Mouse (Mus musculus) hindbrain, embryonic 10.5 days (tissue): ENCODE measurements around the gene Il17rb. TPM values are rescaled to one million over a fixed set of nuclear protein-coding genes. Genes with fewer than 3 reads are reported as not detected.

Source experiments
- DNase-seq: peaks from one replicate; pipeline ENCODE4 v3.0.0-alpha.2; 2017; ENCODE audit warnings: low spot score
- H3K27ac ChIP-seq: fragments of 300-500 bp; sonication (generic); 2 replicates; pipeline ENCODE4 v1.5.1; 2016; ENCODE audit warnings: mild to moderate bottlenecking, moderate library complexity
- H3K27me3 ChIP-seq: fragments of 300-500 bp; sonication (generic); 2 replicates; pipeline ENCODE4 v1.6.1; 2016; ENCODE audit warnings: mild to moderate bottlenecking; ENCODE audit not compliant: poor library complexity, insufficient read depth, severe bottlenecking
- H3K36me3 ChIP-seq: fragments of 300-500 bp; sonication (generic); 2 replicates; pipeline ENCODE4 v1.6.1; 2016; ENCODE audit warnings: mild to moderate bottlenecking, moderate library complexity
- H3K4me1 ChIP-seq: fragments of 300-500 bp; sonication (generic); replicated peaks from 2 replicates; pipeline ENCODE4 v1.6.1; 2016; ENCODE audit warnings: mild to moderate bottlenecking
- H3K4me3 ChIP-seq: fragments of 300-500 bp; sonication (generic); 2 replicates; pipeline ENCODE4 v1.5.1; 2016; ENCODE audit warnings: mild to moderate bottlenecking, moderate library complexity
- H3K9me3 ChIP-seq: fragments of 300-500 bp; sonication (generic); 2 replicates; pipeline ENCODE4 v1.6.1; 2016; ENCODE audit warnings: mild to moderate bottlenecking, moderate library complexity
- WGBS: fragments of 180-500 bp; shearing (Covaris S2); methylation state at CpG from one replicate; pipeline ENCODE4 v1.1.7; 2016; 5-methylcytosine and 5-hydroxymethylcytosine counted together
- polyA plus RNA-seq: library from polyadenylated mRNA; unstranded; fragments of >200 nt; fragmentation: Nextera tagmentation; extraction: Ambion mirVana; gene quantifications from 2 replicates; pipeline ENCODE4 v1.2.1, GENCODE M21; 2016

Il17rb gene
- polyA plus RNA-seq, 1 experiment from 2014 or later = 1.0 TPM

- Histone ChIP-seq H3K36me3 (no peaks in the 10 kb centered on the region), H3K4me3 (no peak overlapping the region), H3K27me3 (no peaks in the 10 kb centered on the region), H3K27ac (no peak overlapping the region), H3K9me3 (no peaks in the 10 kb centered on the region), H3K4me1 (no peaks in the 10 kb centered on the region)
- WGBS = 73% methylated on average over 8 of the region's 8 CpGs
- no peak for DNase-seq
Measured at GRCm38 (mm10) chr14:30033405-30033804, 24.7 kb upstream of the Il17rb start.

DNA sequence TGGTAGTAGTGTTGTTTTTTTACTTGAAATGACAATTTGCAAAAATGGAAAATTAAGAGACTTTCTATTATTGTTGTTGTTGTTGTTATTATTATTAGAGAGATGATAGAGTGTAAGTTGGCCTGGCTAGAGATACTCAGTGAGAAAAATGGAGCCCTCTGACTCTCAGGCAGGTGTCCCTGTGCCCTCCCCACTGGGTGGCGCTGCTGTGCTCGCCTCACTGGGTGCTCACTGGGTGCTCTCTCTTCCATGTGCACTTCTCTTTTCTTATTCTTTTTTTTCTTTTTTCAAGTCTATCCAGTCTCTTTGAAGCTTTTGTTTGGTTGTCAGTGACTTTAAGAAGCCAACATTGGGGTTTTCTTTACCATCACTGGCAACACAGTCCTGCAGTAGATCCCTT, 18.7 kb upstream of the Il17rb start:
- H3K9me3 ChIP-seq = no peaks in the 10 kb centered on the region
- H3K27me3 ChIP-seq = no peaks in the 10 kb centered on the region
- no peak for DNase-seq
- no peak overlapping the region for H3K27ac ChIP-seq
- H3K4me1 ChIP-seq = no peaks in the 10 kb centered on the region
- 61% methylated on average over 2 of the region's 2 CpGs for WGBS
- H3K36me3 ChIP-seq = no peaks in the 10 kb centered on the region
- H3K4me3 ChIP-seq = no peak overlapping the region

GRCm38 (mm10) chr14:30024387-30024786, 15.7 kb upstream of the Il17rb start:
- Histone ChIP-seq H3K36me3 (no peaks in the 10 kb centered on the region), H3K4me3 (no peak overlapping the region), H3K27me3 (no peaks in the 10 kb centered on the region), H3K27ac (no peak overlapping the region), H3K4me1 (no peaks in the 10 kb centered on the region), H3K9me3 (no peaks in the 10 kb centered on the region)
- 78% methylated on average over 7 of the region's 7 CpGs for WGBS
- DNase-seq = no peak

DNA sequence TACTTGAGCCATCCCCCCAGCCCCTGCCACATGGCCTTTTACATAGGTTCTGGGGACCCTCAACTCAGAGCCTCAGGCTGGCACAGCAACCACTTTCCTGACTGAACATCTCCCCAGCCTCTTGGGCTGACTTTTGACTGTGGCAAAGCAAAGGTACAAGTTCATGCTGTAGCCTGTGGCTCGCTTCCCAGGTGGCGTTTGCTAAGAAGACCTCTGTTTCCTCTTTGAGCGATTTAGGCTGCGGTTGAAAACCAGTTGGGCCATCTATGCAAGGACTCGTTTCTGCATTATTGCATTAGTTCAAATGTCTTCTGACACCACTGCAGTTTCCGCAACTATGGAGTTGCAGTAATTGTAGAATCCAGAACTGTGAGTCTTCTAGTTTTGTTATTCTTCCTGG, 13.8 kb upstream of the Il17rb start:
- Histone ChIP-seq H3K27ac (no peak overlapping the region), H3K4me3 (no peak overlapping the region), H3K27me3 (no peaks in the 10 kb centered on the region), H3K36me3 (no peaks in the 10 kb centered on the region), H3K9me3 (no peaks in the 10 kb centered on the region), H3K4me1 (no peaks in the 10 kb centered on the region)
- WGBS = 92% methylated on average over 6 of the region's 6 CpGs
- DNase-seq = no peak

- Histone ChIP-seq H3K9me3 (no peaks in the 10 kb centered on the region), H3K27ac (no peak overlapping the region), H3K27me3 (no peaks in the 10 kb centered on the region), H3K36me3 (no peaks in the 10 kb centered on the region), H3K4me3 (no peak overlapping the region), H3K4me1 (no peaks in the 10 kb centered on the region)
- no peak for DNase-seq
- 48% methylated on average over 9 of the region's 9 CpGs for WGBS
Measured at GRCm38 (mm10) chr14:30019792-30020575, 11.3 kb upstream of the Il17rb start.

DNA sequence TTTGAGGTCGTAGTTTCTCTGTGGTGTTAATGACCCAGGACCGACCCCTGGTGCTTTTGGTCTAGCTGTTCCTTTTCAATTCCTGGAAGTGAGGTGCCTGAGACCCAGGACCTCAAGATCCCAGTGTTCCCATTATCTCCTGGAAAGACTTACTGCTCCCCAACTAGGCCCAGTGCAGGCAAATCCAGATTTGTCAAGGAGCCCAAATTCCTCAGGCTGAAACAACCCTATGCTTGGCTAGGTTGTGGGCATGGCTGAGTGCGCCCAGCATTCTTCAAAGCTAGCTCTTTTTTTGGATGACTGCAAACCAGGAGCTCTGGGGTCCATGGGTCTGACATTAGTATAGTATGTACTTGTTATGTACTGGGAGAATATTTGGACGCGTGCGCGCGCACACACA, 10.7 kb upstream of the Il17rb start:
- H3K27ac ChIP-seq = no peak overlapping the region
- no peaks in the 10 kb centered on the region for H3K4me1 ChIP-seq
- no peak overlapping the region for H3K4me3 ChIP-seq
- H3K27me3 ChIP-seq = no peaks in the 10 kb centered on the region
- no peaks in the 10 kb centered on the region for H3K36me3 ChIP-seq
- WGBS = 90% methylated on average over 8 of the region's 8 CpGs
- DNase-seq = no peak
- no peaks in the 10 kb centered on the region for H3K9me3 ChIP-seq

DNA sequence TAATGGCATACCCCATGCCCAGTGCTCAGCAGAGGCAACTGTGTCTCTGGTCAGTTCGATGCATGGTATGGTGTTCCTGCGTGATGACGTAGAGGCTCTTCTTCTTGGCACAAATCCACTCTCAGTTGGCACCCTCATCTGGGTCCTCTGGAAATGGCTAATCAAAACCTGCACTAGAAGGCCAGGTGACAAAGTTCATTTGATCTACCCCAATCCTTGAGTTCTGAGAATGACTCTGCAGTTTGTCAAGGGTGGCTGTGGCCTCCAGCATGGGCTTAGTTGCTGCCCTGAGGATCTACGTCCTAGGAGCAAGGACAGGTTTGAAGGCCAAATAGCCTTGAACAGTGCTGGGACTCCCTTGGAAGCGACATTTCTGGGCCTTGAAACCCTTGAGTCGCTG, 10.2 kb upstream of the Il17rb start:
- Histone ChIP-seq H3K4me3 (no peak overlapping the region), H3K27ac (no peak overlapping the region), H3K9me3 (no peaks in the 10 kb centered on the region), H3K27me3 (no peaks in the 10 kb centered on the region), H3K36me3 (no peaks in the 10 kb centered on the region), H3K4me1 (no peaks in the 10 kb centered on the region)
- 90% methylated on average over 6 of the region's 6 CpGs for WGBS
- no peak for DNase-seq

DNA sequence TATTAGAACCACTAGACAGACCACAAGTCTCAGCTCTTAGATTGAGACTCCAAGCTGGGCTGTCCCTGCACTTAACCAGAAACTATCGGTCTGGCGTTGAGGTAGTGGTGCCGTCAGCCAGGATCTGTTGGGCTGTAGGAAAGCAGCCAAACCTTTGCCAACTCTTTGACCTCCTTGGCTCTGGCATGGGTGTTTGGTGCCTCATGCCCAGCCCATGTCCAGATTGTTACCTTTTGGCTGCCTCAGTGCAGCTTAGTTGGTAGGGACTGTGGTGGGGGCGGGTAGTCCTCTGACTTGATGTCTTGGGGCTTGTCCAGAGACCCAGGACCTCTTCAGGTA, 9.7 kb upstream of the Il17rb start:
- DNase-seq = no peak
- no peaks in the 10 kb centered on the region for H3K4me1 ChIP-seq
- H3K9me3 ChIP-seq = no peaks in the 10 kb centered on the region
- no peak overlapping the region for H3K4me3 ChIP-seq
- 94% methylated on average over 4 of the region's 4 CpGs for WGBS
- no peaks in the 10 kb centered on the region for H3K36me3 ChIP-seq
- no peaks in the 10 kb centered on the region for H3K27me3 ChIP-seq
- no peak overlapping the region for H3K27ac ChIP-seq

GRCm38 (mm10) chr14:30017794-30018462, 9.2 kb upstream of the Il17rb start:
- Histone ChIP-seq H3K4me3 (no peak overlapping the region), H3K36me3 (no peaks in the 10 kb centered on the region), H3K27ac (no peak overlapping the region), H3K9me3 (no peaks in the 10 kb centered on the region), H3K4me1 (no peaks in the 10 kb centered on the region), H3K27me3 (no peaks in the 10 kb centered on the region)
- no peak for DNase-seq
- WGBS = 90% methylated on average over 8 of the region's 8 CpGs

DNA sequence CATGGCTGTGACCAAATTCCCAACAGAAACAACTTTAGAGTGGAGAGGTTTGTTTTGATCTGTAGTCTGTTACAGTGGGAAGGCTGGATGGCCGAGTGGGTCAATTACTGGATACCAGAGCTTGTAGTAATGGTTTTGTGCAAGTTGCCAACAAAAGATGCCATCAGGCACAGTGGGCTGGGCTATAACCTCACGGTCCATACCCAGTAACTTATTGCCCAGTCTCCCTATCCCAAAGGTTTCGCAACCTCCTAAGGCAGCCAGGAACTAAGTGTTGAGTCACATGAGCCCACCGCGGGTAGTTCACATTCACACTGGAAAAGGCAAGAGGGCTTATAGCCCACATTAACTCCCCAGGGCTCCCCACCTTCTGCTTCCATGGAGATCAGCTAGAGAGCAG, 8.0 kb upstream of the Il17rb start:
- Histone ChIP-seq H3K9me3 (no peaks in the 10 kb centered on the region), H3K36me3 (no peaks in the 10 kb centered on the region), H3K4me3 (no peak overlapping the region), H3K4me1 (no peaks in the 10 kb centered on the region), H3K27me3 (no peaks in the 10 kb centered on the region), H3K27ac (no peak overlapping the region)
- DNase-seq = no peak
- 89% methylated on average over 5 of the region's 5 CpGs for WGBS

DNA sequence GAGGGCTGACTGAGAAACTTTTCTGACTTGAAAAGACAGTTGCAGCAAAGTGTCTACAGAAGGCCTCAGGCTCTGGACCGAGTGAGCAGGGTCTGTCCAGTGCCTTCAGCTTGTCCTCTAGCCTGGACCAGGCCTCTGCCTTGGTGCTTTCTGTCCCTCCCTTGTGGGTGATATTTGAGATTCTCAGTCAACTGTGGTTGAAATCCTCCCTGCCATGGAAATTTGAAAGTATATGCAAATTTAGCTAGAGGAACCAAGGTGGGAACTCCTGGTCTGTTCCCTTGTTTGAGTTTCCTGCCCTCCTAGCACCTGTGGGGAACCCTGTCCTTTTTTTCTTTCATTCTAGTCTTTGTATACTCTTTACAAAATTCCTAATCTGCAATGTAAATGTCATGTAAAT, 6.3 kb upstream of the Il17rb start:
- Histone ChIP-seq H3K4me1 (no peaks in the 10 kb centered on the region), H3K27ac (no peak overlapping the region), H3K36me3 (no peaks in the 10 kb centered on the region), H3K27me3 (peaks cover 10% of the 10 kb centered on the region), H3K4me3 (no peak overlapping the region), H3K9me3 (no peaks in the 10 kb centered on the region)
- DNase-seq = no peak
- 66% methylated on average over 1 of the region's 1 CpGs for WGBS

DNA sequence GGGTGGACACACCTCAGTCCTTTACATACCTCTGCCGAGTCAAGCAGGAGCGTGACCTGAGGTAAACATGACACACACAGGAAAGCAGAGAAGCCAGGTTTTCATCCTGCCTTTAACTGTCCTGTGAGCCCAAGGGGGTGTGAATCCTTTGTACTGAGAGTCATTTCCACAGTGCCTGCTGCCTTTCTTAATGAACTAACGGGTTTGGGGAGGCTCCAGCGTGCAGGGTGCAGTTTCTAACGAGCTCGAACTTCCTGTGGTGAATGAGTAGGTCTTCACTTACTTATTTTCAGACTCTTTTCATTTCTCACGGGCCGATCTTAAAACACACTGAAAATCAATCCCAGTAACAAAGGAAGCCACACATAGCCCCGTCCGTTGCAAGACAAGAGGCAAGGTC, 5.8 kb upstream of the Il17rb start:
- H3K4me3 ChIP-seq = no peak overlapping the region
- H3K9me3 ChIP-seq = no peaks in the 10 kb centered on the region
- DNase-seq = no peak
- H3K36me3 ChIP-seq = no peaks in the 10 kb centered on the region
- H3K27ac ChIP-seq = no peak overlapping the region
- no peaks in the 10 kb centered on the region for H3K4me1 ChIP-seq
- WGBS = 77% methylated on average over 10 of the region's 10 CpGs
- peaks cover 15% of the 10 kb centered on the region for H3K27me3 ChIP-seq

DNA sequence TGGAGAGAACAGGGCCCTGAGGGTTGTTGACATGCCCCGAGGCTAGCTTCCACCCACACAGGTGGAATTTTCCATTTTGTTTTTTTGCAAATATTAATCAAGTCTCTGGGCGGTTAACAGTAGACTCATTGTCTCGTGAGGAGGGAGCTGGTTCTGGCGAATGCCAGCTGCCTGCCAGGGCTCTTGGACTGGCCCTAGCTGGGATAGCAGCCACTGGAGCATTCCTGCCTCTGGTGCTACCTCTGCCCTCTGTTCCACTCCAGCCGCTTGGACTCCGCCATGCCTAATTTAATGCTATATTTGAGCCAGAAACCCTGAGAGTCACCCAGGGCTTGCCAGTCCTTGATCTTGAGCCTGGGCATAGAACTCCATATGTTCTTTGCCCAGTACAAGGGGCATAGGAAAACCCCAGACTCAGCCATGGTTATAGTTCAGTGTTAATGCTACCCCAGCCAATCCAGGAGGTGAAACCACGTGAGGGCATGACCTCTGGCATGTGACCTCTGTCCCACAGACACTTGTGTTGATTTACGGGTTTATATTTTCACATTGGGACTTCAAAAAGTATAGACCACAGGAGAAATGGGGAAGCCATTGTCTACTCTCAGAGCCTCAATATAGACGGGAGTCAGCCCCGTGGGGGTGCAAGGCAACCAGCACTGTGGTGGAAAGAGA, 3.3 kb upstream of the Il17rb start:
- peaks cover 11% of the 10 kb centered on the region for H3K4me1 ChIP-seq
- peaks cover 40% of the 10 kb centered on the region for H3K27me3 ChIP-seq
- no peak overlapping the region for H3K27ac ChIP-seq
- no peaks in the 10 kb centered on the region for H3K36me3 ChIP-seq
- H3K4me3 ChIP-seq = no peak overlapping the region
- no peaks in the 10 kb centered on the region for H3K9me3 ChIP-seq
- DNase-seq = no peak
- 85% methylated on average over 10 of the region's 10 CpGs for WGBS
